Mouse (Mus musculus): Measurements from ENCODE around the gene Bclaf3. TPM values are rescaled to one million over a fixed set of nuclear protein-coding genes. Genes with fewer than 3 reads are reported as not detected.

Gene Bclaf3
- total RNA-seq, 4 experiments from 2014 or later, result 0.90 to 1.5 (median 1.3) TPM

DNA sequence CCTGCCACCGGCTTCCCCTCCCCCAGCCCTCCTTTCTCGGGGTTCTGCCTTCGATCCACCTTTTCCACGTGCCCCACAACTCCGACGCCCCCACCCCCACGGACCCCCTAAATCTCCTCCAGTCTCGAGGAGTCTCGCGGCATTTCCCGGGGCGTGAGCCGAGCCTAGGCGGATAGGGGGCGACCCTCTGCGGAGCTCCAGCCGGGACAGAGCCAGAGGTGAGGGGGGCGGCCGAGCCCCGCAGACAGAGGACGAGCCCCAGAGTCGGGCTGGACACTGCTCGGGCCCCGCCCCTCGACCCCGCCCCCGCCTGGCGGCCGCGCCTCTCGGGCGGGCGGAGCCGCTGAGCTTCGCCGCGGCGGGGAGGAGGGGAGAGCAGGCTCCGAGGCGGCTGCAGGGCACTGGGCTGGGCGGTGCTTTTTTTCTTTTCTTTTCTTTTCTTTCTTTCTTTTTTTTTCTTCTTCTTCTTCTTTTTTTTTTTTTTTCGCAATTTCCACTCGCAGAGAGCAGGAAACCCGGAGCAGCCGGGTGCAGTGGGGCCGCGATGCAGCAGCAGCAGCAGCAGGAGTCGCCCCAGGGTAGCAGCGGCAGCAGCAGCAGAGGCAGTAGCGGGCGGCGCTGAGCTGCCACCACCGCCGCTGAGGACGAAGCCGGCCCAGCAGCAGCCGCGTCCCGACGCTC lies 100.6 kb downstream of the Bclaf3 start, which contains the start of gene Sh3kbp1:
Gene Sh3kbp1 (plus strand): TSS at position 366 of the 681 bp plus-strand sequence.
- DNase-seq (ENCODE audit: low spot score in 2 of 2), result peak; percentile 17 to 34

DNA sequence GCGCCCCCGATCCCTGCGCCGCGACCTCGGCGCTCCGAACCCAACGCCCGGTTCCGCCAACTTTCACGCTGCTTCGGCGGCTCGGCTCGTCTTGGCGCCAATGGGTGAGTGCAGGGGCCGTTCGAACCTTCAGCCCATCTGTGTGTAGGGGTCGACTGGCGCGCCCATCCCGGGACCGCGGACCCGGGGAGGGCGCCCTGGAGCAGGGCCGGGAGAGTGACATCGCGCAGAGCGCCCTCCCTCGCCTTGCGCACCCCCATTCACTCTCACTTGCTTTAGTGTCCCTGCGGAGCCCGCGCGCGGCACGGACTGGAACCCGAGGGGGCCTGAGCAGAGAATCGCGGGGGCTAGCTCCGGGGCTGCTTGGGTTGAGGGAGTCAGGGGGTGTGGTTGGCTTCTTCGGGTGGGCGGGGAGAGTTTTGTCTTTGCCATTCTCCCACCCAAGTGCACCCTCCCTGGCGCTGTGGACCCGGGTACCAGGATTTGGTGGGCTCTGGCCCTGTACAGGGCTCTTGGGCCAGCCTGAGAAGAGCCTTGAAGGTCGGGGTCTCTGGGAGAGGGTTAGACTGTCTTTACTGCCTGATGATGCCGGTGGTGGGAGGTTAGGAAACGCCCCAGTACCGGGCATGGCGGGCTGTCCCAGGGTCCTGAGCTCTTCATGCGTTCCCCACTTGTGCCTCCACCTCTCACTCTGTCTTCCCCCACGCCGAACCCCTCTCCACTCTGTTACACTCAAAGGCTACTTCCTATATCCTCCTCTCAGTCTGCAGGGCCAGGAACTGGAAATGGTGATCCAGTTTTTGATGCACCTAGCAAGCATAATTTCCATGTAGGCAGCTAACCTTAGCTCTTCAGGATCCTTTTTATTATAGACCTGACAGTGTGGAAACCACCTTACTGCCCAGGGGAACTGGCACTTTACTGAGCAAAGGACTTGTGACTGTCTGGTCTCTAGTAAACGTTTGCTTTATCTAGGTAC lies 101.4 kb downstream of the Bclaf3 start:
- DNase-seq (ENCODE audit: low spot score in 2 of 2), result peak in 1 of 2 experiments; percentile 6

DNA sequence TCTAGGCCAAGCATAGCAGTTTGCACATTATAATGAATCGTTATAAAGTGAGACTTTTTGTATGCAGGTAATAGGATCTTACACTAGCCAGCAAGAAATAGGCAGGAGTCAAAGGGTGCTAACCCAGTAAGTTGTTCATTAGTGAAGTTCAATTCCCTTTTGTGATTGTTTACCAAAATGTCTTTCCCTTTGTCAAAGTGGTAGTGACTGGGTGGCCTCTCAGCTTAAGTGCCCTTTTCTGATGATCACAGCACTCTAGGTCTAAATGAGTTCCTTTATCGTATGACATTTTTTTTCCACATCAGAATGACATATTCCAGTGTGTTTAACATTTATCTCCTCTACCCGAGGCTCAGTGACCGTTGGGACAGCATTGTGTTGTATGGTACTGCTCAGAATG lies 102.1 kb downstream of the Bclaf3 start:
- no peak for DNase-seq (ENCODE audit: low spot score in 2 of 2)

DNA sequence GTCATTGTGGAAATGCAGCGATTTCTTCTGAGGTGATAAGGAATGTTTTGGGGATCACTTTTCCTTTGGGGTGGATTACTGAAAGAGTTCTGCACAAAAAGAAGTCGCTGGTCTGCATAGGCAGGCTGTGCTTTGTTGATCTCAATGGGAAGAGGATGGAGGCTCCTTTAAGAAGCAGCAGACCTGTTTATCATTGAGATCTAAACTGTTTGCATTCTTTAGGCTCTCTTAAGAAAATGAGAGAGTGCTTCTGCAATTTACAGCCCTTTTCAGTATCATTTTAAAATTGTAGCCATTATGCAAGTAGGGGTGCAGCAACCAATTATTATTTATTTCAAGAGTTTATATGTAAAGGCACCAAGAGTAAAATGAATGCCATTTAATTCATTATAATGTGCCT lies 102.7 kb downstream of the Bclaf3 start:
- DNase-seq (ENCODE audit: low spot score in 2 of 2), result no peak

DNA sequence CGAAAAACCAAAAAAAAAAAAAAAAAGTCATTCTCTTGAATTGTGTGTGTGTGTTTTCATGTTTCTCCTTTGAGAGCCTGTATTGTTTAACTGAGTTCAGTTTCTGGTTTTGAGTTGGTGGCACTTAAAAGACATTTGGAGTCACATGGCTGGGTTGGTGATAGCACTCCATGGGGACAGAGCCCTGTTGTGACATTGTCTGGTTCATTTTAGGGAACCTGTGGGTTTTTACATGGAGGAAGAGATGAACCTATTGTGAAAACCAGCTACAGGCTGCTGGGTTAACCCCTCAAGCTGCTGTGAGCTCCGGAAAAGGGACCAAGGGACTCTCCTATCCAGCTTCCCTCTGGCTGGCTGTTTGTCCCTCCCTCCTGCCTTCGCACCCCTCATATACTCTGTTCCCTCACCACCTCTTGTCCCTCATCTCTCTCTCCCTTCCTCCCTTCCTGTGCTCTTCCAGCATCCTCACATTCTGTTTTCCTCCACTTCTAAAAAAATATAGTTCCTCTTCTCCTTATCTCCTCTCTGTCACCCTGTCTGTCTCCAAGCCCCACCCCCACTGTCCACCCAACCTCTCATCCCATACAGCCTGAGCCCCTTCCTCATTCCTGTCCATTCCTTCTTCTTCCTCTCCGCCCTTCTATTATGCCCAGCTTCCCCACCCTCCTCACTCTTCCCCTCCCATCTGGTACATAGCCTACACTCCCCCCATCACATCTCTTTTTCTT lies 112.2 kb downstream of the Bclaf3 start:
- DNase-seq (ENCODE audit: low spot score in 2 of 2), result no peak

DNA sequence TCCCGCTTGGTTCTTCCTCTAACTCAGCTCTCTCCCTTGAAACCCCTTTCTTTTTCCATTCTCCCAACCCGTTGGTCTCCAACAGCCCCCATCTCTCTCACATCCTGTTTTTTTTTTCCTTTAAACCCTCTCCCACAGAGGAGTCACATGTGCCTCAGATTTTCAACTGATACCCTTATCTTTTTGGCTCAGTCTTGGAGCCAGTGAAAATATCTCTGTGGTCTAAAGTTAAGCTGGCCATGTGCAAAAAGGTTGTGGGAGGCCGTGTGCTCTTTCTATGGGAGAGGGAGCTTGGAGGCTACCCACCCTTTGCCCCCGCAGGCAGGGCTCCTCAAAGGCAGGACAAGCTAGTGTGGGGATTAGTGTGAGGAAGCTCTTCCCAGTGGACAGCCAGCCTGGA lies 113.5 kb downstream of the Bclaf3 start:
- no peak for DNase-seq (ENCODE audit: low spot score in 2 of 2)

Other genes with a start within 250 kb of the Bclaf3 start
- gene Eif1ax, start 154.5 kb upstream of the Bclaf3 start, total RNA-seq (2022), result 10 to 100 TPM; 89.6 to 96.3 (median 93.0) TPM
- gene Map7d2, start 112.1 kb upstream of the Bclaf3 start, total RNA-seq (2022), result under 1 TPM in 3 of 4 experiments, not detected in 1; 0.12 to 0.64 (median 0.36) TPM
- gene Sh3kbp1, start 100.6 kb downstream of the Bclaf3 start, total RNA-seq (2022), result 10 to 100 TPM; 18.2 to 36.7 (median 28.8) TPM